Mouse (Mus musculus) stomach, embryonic 16.5 days (tissue): ENCODE results near the gene Noxred1. TPM values are rescaled to one million over a fixed set of nuclear protein-coding genes. Genes with fewer than 3 reads are reported as not detected.

Experiments
- ATAC-seq: fragments of 200-750 bp; cut with Nextera tagmentation; 2 replicates; pipeline ENCODE4 v1.8.0; 2017; ENCODE audit warnings: moderate number of reproducible peaks, moderate TSS enrichment; ENCODE audit not compliant: insufficient read depth, low FRiP score
- H3K27ac ChIP-seq: fragments of 300-500 bp; sonication (generic); 2 replicates; pipeline ENCODE4 v1.5.1; 2014; ENCODE audit warnings: low read length
- H3K27me3 ChIP-seq: fragments of 300-500 bp; sonication (generic); 2 replicates; pipeline ENCODE4 v1.6.1; 2014; ENCODE audit warnings: low read length, control low read depth, mixed read lengths; ENCODE audit not compliant: control insufficient read depth, insufficient read depth
- H3K36me3 ChIP-seq: fragments of 300-500 bp; sonication (generic); 2 replicates; pipeline ENCODE4 v1.6.1; 2014; ENCODE audit warnings: low read length; ENCODE audit not compliant: control insufficient read depth, insufficient read depth
- H3K4me1 ChIP-seq: fragments of 300-500 bp; sonication (generic); 2 replicates; pipeline ENCODE4 v1.6.1; 2014; ENCODE audit warnings: low read length, control low read depth, mixed read lengths; ENCODE audit not compliant: control insufficient read depth, insufficient read depth
- H3K4me2 ChIP-seq: fragments of 300-500 bp; sonication (generic); 2 replicates; pipeline ENCODE4 v1.6.1; 2014; ENCODE audit warnings: low read depth, low read length, mixed read lengths
- H3K4me3 ChIP-seq: fragments of 300-500 bp; sonication (generic); replicated peaks from 2 replicates; pipeline ENCODE4 v1.5.1; 2014; ENCODE audit warnings: mild to moderate bottlenecking, low read length
- H3K9ac ChIP-seq: fragments of 300-500 bp; sonication (generic); 2 replicates; pipeline ENCODE4 v1.6.1; 2014; ENCODE audit warnings: low read length
- H3K9me3 ChIP-seq: fragments of 300-500 bp; sonication (generic); replicated peaks from 2 replicates; pipeline ENCODE4 v1.6.1; 2016; ENCODE audit warnings: low read length, control low read depth; ENCODE audit not compliant: control insufficient read depth
- whole genome bisulfite sequencing: fragments of 180-500 bp; shearing (Covaris S2); extraction: QIAGEN DNeasy Blood & Tissue Kit; methylation state at CpG from one replicate; pipeline ENCODE4 v1.1.7; 2014; 5-methylcytosine and 5-hydroxymethylcytosine counted together
- polyA plus RNA-seq: library from polyadenylated mRNA; unstranded; fragments of >200 nt; fragmentation: Nextera tagmentation; extraction: Ambion mirVana; gene quantifications from 2 replicates; pipeline ENCODE4 v1.2.1, GENCODE M21; 2015

Noxred1 gene
- polyA plus RNA-seq, 1 experiment from 2014 or later, result 0.43 TPM

GRCm38 (mm10) chr12:87253878-87254277, 15.3 kb upstream of the Noxred1 start:
- no peak for ATAC-seq
- H3K27ac ChIP-seq, result no peak overlapping the region
- no peaks in the 10 kb centered on the region for H3K4me1 ChIP-seq
- H3K9me3 ChIP-seq, result no peaks in the 10 kb centered on the region
- no peak overlapping the region for H3K9ac ChIP-seq
- H3K36me3 ChIP-seq, result peaks cover 33% of the 10 kb centered on the region
- no peak overlapping the region for H3K4me3 ChIP-seq
- 93% methylated on average over 6 of the region's 6 CpGs for whole genome bisulfite sequencing
- no peaks in the 10 kb centered on the region for H3K27me3 ChIP-seq
- H3K4me2 ChIP-seq, result no peak overlapping the region

GRCm38 (mm10) chr12:87250161-87250560, 11.6 kb upstream of the Noxred1 start:
- H3K4me2 ChIP-seq, result no peak overlapping the region
- 84% methylated on average over 6 of the region's 6 CpGs for WGBS
- no peaks in the 10 kb centered on the region for H3K4me1 ChIP-seq
- no peaks in the 10 kb centered on the region for H3K27me3 ChIP-seq
- H3K36me3 ChIP-seq, result peaks cover 35% of the 10 kb centered on the region
- ATAC-seq, result no peak
- H3K4me3 ChIP-seq, result no peak overlapping the region
- no peak overlapping the region for H3K9ac ChIP-seq
- no peak overlapping the region for H3K27ac ChIP-seq
- H3K9me3 ChIP-seq, result no peaks in the 10 kb centered on the region

- H3K4me1 ChIP-seq, result no peaks in the 10 kb centered on the region
- H3K9me3 ChIP-seq, result no peaks in the 10 kb centered on the region
- H3K9ac ChIP-seq, result no peak overlapping the region
- no peak overlapping the region for H3K4me2 ChIP-seq
- H3K4me3 ChIP-seq, result no peak overlapping the region
- no peaks in the 10 kb centered on the region for H3K27me3 ChIP-seq
- 76% methylated on average over 5 of the region's 5 CpGs for WGBS
- ATAC-seq, result no peak
- no peak overlapping the region for H3K27ac ChIP-seq
- H3K36me3 ChIP-seq, result peaks cover 5% of the 10 kb centered on the region; the same call in 1 of the 2 replicates
These were observed 1.5 kb downstream of the Noxred1 start for GRCm38 (mm10) chr12:87236882-87237483.

GRCm38 (mm10) chr12:87230379-87230895, 8.1 kb downstream of the Noxred1 start:
- H3K9ac ChIP-seq, result no peak overlapping the region
- no peaks in the 10 kb centered on the region for H3K27me3 ChIP-seq
- ATAC-seq, result no peak
- no peaks in the 10 kb centered on the region for H3K9me3 ChIP-seq
- H3K27ac ChIP-seq, result no peak overlapping the region
- H3K36me3 ChIP-seq, result no peaks in the 10 kb centered on the region
- H3K4me3 ChIP-seq, result no peak overlapping the region
- H3K4me1 ChIP-seq, result no peaks in the 10 kb centered on the region
- H3K4me2 ChIP-seq, result no peak overlapping the region

GRCm38 (mm10) chr12:87229633-87230032, 8.9 kb downstream of the Noxred1 start:
- H3K9ac ChIP-seq, result no peak overlapping the region
- WGBS, result 83% methylated on average over 2 of the region's 2 CpGs
- H3K4me2 ChIP-seq, result no peak overlapping the region
- no peak for ATAC-seq
- H3K9me3 ChIP-seq, result no peaks in the 10 kb centered on the region
- no peaks in the 10 kb centered on the region for H3K36me3 ChIP-seq
- H3K27me3 ChIP-seq, result no peaks in the 10 kb centered on the region
- no peaks in the 10 kb centered on the region for H3K4me1 ChIP-seq
- H3K4me3 ChIP-seq, result no peak overlapping the region
- no peak overlapping the region for H3K27ac ChIP-seq

GRCm38 (mm10) chr12:87226801-87227200, 11.7 kb downstream of the Noxred1 start:
- WGBS, result 67% methylated on average over 7 of the region's 7 CpGs

GRCm38 (mm10) chr12:87224950-87225349, 13.6 kb downstream of the Noxred1 start:
- no peak for ATAC-seq
- no peaks in the 10 kb centered on the region for H3K27me3 ChIP-seq
- H3K4me3 ChIP-seq, result no peak overlapping the region
- no peaks in the 10 kb centered on the region for H3K4me1 ChIP-seq
- H3K4me2 ChIP-seq, result no peak overlapping the region
- no peaks in the 10 kb centered on the region for H3K9me3 ChIP-seq
- no peak overlapping the region for H3K9ac ChIP-seq
- H3K36me3 ChIP-seq, result no peaks in the 10 kb centered on the region
- 66% methylated on average over 10 of the region's 10 CpGs for WGBS
- H3K27ac ChIP-seq, result no peak overlapping the region

More at GRCm38 (mm10) chr12:87226801-87227200, 11.7 kb downstream of the Noxred1 start:
- no peaks in the 10 kb centered on the region for H3K9me3 ChIP-seq
- no peak overlapping the region for H3K4me3 ChIP-seq
- H3K36me3 ChIP-seq, result no peaks in the 10 kb centered on the region
- no peak for ATAC-seq
- H3K27me3 ChIP-seq, result no peaks in the 10 kb centered on the region
- no peak overlapping the region for H3K27ac ChIP-seq
- H3K4me2 ChIP-seq, result no peak overlapping the region
- no peaks in the 10 kb centered on the region for H3K4me1 ChIP-seq
- H3K9ac ChIP-seq, result no peak overlapping the region

- H3K4me1 ChIP-seq, result no peaks in the 10 kb centered on the region
- H3K9ac ChIP-seq, result no peak overlapping the region
- H3K4me3 ChIP-seq, result no peak overlapping the region
- 53% methylated on average over 7 of the region's 7 CpGs for WGBS
- H3K4me2 ChIP-seq, result no peak overlapping the region
- no peak for ATAC-seq
- H3K27ac ChIP-seq, result no peak overlapping the region
- no peaks in the 10 kb centered on the region for H3K9me3 ChIP-seq
- H3K27me3 ChIP-seq, result no peaks in the 10 kb centered on the region
- H3K36me3 ChIP-seq, result no peaks in the 10 kb centered on the region
These were observed 19.2 kb downstream of the Noxred1 start for GRCm38 (mm10) chr12:87219362-87219761.

- Histone ChIP-seq H3K27me3 (no peaks in the 10 kb centered on the region), H3K27ac (no peak overlapping the region), H3K4me2 (no peak overlapping the region), H3K4me1 (no peaks in the 10 kb centered on the region), H3K36me3 (no peaks in the 10 kb centered on the region), H3K9ac (no peak overlapping the region), H3K9me3 (no peaks in the 10 kb centered on the region), H3K4me3 (no peak overlapping the region)
- no peak for ATAC-seq
These were observed 20.9 kb downstream of the Noxred1 start for GRCm38 (mm10) chr12:87217596-87217995.
